Mouse (Mus musculus): ENCODE measurements around the gene Zc3h4.

The Zc3h4 gene

DNA sequence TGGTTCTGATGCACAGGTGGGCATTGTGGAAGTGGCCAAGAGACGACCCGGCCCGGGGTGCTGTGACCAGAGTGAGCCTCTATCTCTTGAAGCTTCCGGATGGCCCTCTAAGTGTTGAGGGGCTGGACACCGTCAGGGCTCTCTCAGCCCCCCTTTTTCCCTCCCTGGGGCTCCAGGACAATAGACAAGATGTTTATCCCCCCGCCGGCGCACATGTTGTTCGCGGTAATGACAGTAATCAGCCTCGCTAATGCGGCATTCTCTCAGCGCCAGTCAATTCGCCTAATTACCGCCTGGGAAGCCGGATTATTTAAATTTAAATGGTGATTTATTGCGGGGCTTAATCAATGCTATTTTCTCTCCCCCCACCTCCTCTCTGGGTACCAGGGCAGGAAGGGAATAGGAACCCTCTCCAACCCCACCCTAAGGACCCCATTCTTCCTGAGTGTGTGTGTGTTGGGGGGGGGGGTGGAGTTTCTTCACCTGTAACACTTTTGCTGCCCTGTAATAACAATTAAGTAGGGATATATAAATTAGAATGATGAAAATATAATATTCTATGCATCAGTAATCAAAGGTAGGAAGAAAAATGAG, 71.5 kb downstream of the Zc3h4 start:
- Histone ChIP-seq H3K36me3 (ENCODE audit: control insufficient read depth, insufficient read depth, low read length, poor library complexity, severe bottlenecking) (no peaks in the 10 kb centered on the region), H3K27me3 (ENCODE audit: control insufficient read depth, insufficient read depth, low read length, poor library complexity, severe bottlenecking) (peaks cover 2% of the 10 kb centered on the region; the same call in 1 of the 2 replicates)
- no peak for DNase-seq (ENCODE audit: low read depth, low spot score)

- Histone ChIP-seq H3K36me3 (ENCODE audit: control insufficient read depth, insufficient read depth, low read length, poor library complexity, severe bottlenecking) (no peaks in the 10 kb centered on the region), H3K27me3 (ENCODE audit: control insufficient read depth, insufficient read depth, low read length, poor library complexity, severe bottlenecking) (peaks cover 2% of the 10 kb centered on the region; the same call in 1 of the 2 replicates)
- DNase-seq (ENCODE audit: low read depth, low spot score): no peak
Observed at GRCm38 (mm10) chr7:16473847-16474246, 73.1 kb downstream of the Zc3h4 start.

DNA sequence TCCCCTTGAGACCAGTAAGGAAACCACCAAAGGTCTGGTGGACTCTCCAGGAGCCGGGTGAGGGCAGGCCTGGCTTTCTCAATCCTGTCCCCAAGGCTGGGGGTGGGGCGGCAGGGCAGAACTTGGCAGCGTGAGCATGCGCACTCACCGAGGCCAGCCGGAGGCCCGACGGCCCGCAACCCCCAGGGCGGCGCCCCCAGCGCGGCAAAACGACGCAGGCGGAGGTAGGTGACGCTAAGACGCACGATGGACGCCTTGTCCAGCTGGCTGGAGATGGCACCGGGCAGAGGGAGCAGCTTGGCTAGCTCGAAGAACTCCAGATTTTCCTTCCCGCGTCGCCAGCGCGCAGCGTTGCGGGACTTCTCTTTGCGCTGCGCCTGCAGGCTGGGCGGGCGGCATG, 73.7 kb downstream of the Zc3h4 start:
- DNase-seq (ENCODE audit: low read depth, low spot score): no peak
- Histone ChIP-seq H3K27me3 (ENCODE audit: control insufficient read depth, insufficient read depth, low read length, poor library complexity, severe bottlenecking) (peaks cover 2% of the 10 kb centered on the region; the same call in 1 of the 2 replicates), H3K36me3 (ENCODE audit: control insufficient read depth, insufficient read depth, low read length, poor library complexity, severe bottlenecking) (no peaks in the 10 kb centered on the region)

- peaks cover 2% of the 10 kb centered on the region; the same call in 1 of the 2 replicates for H3K27me3 ChIP-seq (ENCODE audit: control insufficient read depth, insufficient read depth, low read length, poor library complexity, severe bottlenecking)
- no peak for DNase-seq (ENCODE audit: low read depth, low spot score)
- no peaks in the 10 kb centered on the region for H3K36me3 ChIP-seq (ENCODE audit: control insufficient read depth, insufficient read depth, low read length, poor library complexity, severe bottlenecking)
Observed at GRCm38 (mm10) chr7:16475321-16475720, 74.6 kb downstream of the Zc3h4 start.

DNA sequence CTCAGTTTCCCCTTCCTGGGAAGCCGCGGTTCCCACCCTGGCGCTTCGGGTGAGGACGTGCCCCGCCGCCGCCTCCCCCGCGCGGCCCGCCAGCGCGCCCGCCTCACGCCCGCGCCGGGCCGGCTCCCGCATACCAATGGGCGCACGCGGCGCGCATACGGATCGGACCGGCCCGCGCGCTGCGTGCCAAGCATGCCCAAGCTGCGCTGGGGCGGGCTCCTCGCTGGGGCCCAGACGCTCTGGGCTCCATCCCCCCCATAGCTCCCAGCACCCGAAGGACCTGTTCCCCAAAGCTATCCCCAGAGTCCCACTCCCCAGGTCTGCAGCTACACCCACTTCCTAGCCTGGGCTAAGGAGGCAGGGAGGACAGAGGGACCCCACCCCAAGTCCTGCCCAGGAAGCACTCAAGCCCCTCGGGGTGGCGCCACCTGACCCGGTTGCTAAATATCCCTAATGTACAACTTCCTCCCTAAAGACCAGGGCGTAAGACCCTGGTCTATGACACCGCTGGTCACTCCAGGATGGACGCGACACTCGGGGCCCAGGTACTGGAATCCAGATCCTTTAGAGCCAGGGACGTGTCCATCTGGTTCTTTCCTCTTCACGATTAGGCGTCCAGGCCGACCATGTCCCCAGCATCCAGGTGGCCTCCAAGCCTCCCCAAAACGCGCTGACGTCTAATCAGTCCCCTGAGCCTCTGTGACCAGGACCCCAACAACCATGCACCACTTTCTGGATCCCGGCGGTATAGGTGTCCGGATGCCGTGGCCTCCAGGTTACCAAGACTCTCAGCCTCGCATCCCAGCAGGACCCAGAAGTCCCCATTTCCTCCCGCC, 75.3 kb downstream of the Zc3h4 start:
- no peak for DNase-seq (ENCODE audit: low read depth, low spot score)
- no peaks in the 10 kb centered on the region for H3K36me3 ChIP-seq (ENCODE audit: control insufficient read depth, insufficient read depth, low read length, poor library complexity, severe bottlenecking)
- peaks cover 2% of the 10 kb centered on the region; the same call in 1 of the 2 replicates for H3K27me3 ChIP-seq (ENCODE audit: control insufficient read depth, insufficient read depth, low read length, poor library complexity, severe bottlenecking)

DNA sequence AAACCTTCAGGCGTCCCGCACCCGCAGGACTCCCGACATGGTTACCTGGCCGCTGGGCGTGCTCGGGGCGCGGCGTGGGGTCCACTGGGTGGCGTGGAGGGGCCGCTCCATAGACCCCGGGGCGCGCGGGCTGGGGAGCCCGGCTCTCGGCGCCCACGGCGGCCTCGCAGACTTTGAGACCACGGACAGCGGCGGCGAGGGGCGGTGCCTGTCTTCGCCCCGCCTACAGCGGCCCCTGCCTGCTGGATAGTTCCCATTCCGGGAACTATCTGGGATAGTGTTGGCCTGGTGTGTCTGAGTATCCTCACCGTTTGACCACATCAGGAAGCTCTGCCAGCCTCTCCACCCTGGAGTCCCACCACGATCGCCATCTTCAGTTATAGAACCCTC, 75.9 kb downstream of the Zc3h4 start:
- Histone ChIP-seq H3K36me3 (ENCODE audit: control insufficient read depth, insufficient read depth, low read length, poor library complexity, severe bottlenecking) (no peaks in the 10 kb centered on the region), H3K27me3 (ENCODE audit: control insufficient read depth, insufficient read depth, low read length, poor library complexity, severe bottlenecking) (peaks cover 2% of the 10 kb centered on the region; the same call in 1 of the 2 replicates)
- DNase-seq (ENCODE audit: low read depth, low spot score): no peak

- Histone ChIP-seq H3K36me3 (ENCODE audit: control insufficient read depth, insufficient read depth, low read length, poor library complexity, severe bottlenecking) (no peaks in the 10 kb centered on the region), H3K27me3 (ENCODE audit: control insufficient read depth, insufficient read depth, low read length, poor library complexity, severe bottlenecking) (0 out of 2 replicates have a peak, but pooled peaks cover 2% of the 10 kb centered on the region)
- DNase-seq (ENCODE audit: low read depth, low spot score): no peak
Observed at GRCm38 (mm10) chr7:16477628-16478027, 76.9 kb downstream of the Zc3h4 start, which contains the start of gene Npas1. Gene Npas1, minus strand, starts transcription at chr7:16477728.

Measured in splenic B cell, adult 2 months (primary cell).